Mouse (Mus musculus) spleen, adult 2 months (tissue): ENCODE data around the gene Ckmt1.

ENCODE experiments used
- CTCF ChIP-seq: fragments of 200-500 bp; IDR thresholded peaks from 2 replicates; pipeline ENCODE4 v1.5.1; 2011; ENCODE audit warnings: mild to moderate bottlenecking, inconsistent platforms; ENCODE audit not compliant: insufficient read depth, insufficient read length, insufficient replicate concordance; ENCODE audit errors: extremely low read depth
- POLR2A ChIP-seq: fragments of 200-500 bp; IDR thresholded peaks from 2 replicates; pipeline ENCODE4 v1.6.1; 2011; ENCODE audit warnings: low read depth, low read length, inconsistent platforms

- TF ChIP-seq CTCF (0 out of 2 replicates have a peak, but pooled peaks have one; percentile 11), POLR2A (no peak)
Observed at GRCm38 (mm10) chr2:121408160-121408559, 50.6 kb downstream of the Ckmt1 start.
